Mouse (Mus musculus) layer of hippocampus, adult 9-11 months (tissue): ENCODE data around the gene Zfp108.

Source experiments
- DNase-seq: peaks from one replicate; pipeline ENCODE4 v3.0.0; 2022

Gene Zfp108

DNA sequence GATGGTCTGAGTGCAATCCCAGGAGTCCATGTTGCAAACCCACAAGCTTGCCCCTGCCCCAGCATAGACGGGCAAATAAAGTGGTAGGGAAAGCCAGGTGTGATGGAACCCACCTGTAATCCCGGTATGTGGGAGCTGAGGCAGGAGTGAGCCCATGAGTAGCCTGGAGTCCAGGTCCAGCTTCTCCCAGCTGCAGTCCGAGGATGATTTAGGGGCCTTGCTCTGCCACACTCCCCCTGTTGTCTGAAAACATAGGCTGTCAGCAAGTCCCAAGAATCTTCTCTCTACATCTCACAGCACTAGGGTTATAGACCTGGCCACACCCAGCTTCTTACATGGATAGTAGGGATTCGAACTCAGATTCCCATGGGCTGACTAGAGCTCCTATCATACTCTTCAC is 32.3 kb downstream of the Zfp108 start:
- no peak for DNase-seq

DNA sequence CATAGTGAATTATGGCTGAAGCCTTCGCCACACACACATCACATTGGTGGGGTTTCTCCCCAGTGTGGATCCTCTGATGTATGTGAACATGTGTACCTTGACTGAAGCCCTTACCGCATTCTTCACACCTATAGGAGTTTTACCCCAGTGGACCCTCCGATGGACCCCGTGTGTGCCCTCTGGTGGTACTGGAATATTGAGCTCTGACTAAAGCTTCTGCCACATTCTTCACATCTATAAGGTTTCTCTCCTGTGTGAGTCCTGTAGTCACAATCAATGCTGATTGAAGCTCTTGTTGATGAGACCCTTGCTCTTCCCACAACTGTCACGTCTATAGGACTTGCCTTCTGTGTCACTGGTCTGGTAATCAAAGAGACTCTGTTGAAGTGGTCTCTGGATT is 33.1 kb downstream of the Zfp108 start:
- no peak for DNase-seq

DNA sequence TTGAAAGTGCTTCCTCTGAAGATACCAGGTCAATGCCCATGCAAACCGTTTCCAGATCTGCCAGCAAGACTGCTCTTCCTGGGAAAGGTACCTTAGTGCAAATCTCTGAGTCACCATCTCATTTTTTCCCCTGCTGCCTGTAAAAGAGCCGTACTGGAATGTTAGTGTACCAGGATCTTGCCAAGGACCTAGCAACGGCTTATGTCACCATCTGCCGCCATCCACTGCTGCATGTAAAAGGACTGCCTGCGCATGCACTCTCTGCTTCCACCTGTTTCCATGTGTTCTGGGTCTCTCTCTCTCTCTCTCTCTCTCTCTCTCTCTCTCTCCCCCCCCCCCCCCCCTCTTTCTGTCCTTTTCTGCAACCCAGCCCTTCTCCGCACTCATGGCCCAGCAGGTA is 33.9 kb downstream of the Zfp108 start:
- DNase-seq: peak; percentile 60

DNA sequence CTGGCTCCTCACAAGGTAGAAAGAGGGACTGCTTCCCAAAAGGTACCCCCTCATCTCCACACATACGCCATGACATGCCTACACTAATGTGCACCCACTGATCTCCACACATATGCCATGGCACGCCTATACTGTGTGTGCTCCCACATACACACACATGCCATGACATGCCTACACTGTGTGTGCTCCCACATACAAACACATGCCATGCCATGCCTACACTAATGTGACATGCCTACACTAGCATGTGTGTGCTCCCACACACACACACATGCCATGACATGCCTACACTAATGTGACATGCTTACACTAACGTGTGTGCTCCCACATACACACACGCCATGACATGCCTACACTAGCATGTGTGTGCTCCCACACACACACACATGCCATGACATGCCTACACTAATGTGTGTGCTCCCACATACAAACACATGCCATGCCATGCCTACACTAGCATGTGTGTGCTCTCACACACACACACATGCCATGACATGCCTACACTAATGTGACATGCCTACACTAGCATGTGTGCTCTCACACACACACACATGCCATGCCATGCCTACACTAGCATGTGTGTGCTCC is 35.6 kb downstream of the Zfp108 start:
- no peak for DNase-seq

DNA sequence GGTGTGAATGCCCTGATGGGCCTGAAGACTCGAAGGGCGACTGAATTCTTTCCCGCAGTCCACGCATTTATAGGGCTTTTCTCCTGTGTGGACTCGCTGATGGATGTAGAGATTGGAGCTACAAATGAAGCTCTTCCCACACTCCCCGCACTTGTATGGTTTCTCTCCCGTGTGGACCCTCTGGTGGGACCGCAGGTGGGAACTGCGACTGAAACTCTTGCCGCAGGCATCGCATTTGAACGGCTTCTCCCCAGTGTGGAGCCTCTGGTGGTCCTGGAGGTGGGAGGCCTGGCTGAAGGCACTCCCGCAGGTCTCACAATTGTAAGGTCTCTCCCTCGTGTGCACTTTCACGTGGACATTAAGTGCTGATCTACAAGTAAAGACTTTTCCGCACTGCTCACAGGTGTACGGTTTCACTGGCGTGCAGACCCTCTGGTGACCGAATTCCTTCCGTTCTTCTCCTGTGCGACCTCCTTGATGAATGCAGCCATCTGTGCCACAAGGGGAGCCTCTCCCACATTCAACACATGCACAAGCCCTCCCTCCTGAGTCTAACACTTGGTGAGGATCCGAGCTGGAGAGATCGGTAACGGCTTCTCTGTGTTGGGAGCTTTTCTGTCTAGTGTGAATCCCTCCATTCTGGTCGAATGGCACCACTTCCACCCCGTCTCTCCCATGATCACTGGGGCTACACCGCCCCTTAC is 36.9 kb downstream of the Zfp108 start:
- no peak for DNase-seq

DNA sequence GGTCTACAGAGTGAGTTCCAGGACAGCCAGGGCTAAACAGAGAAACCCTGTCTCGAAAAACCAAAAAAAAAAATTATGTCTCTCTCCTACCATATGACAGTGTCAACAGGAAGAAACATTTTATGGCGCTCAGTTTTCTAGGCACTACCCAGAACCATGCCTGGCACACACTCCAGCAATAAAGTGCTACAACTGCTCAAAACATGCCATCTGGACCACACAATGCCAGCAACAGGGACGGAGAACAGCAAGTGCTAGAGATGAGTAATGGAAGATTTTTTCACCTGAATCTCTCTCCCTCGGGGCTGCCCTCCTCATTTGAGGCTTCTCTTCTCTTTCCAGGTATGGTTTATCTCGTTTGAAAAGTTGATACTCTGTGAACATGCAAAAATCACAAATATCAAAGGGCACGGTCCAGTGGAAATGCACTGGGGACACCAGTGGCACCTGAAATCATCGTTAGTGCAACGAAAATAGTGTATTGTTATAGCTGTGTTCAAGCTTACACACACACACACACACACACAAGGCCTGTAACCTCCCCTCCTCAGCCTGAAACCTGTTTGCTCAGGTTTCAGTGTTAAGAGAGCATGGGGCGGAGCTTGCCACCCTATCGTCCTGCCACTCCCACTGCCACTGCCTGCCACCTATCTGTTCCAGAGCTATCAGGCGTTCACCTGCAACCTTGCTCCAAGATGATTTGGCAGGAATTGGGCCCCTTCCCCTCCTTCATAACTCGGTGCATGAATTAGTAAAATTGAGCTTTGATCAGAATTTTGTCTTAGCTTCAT is 38.7 kb downstream of the Zfp108 start:
- DNase-seq: peak; percentile 38

DNA sequence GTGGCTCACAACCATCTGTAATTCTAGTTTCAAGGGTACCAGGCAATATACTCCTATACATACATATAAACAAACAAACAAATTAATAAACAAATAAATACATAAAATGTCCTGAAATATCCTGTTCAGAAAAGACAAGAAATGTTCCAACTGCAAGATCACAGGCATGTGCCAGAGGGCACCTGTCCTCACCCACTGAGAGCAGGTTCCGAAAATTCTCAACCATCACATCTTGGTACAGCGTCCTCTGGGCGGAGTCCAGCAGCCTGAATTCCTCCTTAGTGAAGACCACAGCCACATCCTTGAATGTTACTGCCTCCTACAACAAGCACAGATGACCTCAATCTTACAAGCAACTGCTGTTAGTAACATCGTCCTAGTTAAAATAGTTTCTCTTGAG is 40.2 kb downstream of the Zfp108 start:
- DNase-seq: no peak

DNA sequence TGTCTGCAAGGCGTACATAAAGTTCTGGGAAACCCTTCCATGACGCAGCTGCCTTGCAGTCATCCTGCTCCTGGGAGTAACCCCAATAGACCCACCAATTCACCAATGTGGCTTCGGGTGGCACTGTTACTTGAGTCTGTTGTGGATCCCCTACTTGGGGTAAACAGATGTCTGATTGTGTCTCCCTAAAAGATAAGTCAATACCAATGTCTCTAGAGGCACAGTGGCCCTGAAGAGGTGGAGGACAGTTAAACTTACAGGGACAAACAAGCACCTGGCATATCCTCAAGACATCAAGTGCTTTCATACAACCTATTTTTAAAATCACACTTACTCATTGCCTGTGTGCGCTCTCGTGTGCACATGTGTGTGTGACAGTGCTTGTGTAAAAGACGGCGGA is 40.8 kb downstream of the Zfp108 start:
- no peak for DNase-seq

DNA sequence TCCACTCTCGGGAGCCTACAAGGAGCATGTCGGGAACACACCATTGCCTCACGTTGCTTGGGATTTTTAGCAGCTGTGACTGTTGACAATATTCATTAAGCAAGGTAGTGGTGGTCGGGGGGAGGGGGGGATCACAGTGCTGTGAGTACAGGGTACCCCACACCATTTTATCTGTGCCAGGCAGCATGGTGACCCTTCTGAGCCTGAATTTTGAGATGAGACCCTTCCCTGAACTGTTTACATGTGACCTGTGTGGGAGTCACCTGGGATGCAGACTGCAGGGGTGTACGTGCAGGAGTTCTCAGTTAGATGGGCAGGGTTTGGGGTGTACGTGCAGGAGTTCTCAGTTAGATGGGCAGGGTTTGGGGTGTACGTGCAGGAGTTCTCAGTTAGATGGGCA is 41.8 kb downstream of the Zfp108 start:
- DNase-seq: no peak

DNA sequence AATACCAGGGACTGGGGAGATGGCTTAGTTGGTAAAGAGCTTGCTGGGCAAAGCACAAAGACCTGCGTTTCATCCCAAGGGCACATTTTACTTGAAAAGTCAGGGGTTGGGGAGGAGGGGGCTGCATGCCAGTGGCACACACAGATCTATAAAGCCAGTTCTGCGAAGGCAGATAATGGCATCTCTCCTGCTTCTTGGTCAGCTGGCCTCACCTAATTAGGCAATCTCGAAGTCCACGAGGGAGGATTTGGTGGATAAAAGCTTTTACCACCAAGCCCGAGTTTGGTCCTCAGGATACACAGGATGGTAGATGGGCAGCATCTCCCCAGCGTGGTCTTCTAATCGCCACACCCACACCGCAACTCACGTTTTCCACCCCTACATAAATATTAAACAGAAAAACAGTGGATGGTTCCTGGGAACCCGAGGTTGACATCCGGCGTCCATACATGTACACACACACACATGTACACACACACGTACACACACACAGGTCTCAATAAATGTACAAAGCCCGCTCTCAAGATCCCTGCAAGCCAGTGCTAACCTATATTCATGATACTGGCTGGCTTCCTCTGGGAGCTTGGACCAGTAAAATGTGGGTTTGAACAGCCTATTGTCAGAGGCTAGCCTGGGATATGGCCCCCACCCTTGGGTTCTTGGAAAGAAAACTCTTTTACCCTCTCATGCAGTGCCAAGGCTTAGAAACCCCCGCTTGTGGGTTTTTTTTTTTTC is 42.9 kb downstream of the Zfp108 start:
- no peak for DNase-seq

DNA sequence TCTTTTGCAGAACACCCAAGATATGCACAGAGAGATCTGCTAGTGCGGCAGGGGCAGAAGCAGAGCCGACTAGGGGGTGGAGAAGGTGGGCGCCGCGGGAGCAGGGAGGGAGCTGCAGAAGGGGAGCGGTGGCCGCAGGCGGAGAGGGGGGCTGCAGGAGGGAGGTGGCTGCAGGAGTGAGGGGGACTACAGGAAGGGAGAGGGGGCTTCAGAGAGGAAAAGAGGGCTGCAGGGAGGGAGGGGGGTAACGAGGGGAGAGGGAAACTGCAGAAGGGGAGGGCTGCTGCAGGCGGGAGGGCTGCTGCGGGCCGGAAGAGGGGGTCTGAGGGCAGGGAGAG is 44.0 kb downstream of the Zfp108 start:
- no peak for DNase-seq

DNA sequence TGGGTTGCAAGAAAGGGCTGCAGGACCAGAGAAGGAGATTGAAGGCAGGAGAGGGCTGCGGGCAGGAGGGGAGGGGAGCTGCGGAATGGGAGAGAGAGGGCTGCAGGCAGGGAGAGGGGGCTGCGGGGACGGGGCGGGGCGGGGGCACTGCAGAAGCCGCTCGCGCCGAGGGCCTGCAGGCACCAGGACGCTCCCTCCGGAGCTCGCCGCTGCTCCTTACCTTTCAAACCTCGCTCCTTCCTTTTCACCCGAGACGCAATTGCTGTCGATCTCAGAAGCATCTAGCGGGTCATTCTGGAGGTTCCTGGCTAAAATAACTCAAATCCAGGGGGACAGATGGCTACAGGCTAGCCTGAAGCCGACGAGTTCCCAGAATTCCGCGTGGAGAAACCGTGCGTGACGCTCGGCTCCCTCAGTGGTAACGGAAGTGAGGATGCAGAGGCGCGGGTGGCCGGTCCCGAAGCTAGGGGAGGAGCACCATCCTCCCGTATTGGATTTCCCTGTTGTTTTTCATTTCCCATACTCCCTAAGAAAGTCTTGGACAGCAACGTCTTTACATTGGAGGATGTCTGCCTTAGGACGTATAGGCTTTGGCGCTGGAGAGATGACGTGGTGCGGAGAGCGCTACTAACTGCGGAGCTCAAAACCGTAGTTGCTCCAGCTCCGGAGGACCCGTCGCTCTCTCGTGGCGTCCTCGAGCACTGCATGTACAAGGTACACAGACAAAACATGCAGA is 44.5 kb downstream of the Zfp108 start:
- DNase-seq: peak; percentile 92

DNA sequence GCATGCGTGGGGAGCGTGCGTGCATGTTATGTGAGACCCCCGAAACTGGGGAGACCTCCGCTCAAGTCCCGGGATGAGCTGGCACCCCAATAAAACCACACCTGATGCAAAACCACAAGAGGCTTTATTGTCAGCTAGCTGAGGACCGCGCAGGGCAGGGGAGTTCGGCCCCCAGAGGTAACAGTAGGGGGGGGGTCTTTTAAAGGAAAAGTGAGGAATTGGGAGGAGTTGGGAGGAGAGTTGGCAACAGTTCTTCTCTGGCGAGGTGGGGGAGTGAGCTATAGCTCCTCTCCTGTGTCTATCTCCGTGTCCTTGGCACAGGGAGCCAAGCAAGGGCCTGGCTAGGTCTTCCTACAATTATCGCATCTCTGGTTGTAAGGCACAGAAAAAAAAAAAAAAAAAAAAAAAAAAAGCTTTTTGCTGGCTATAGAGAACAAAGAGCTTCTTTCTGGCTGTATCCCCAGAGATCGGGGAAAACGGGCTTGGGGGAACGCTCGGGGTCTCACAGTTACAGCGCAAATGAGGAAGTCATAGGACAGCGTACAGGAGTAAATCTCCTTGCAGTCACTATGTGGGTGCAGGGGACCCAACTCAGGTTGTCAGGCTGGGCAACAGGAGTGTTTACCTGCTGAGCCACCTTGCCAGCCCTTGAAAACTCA is 45.4 kb downstream of the Zfp108 start:
- peak; percentile 21 for DNase-seq

DNA sequence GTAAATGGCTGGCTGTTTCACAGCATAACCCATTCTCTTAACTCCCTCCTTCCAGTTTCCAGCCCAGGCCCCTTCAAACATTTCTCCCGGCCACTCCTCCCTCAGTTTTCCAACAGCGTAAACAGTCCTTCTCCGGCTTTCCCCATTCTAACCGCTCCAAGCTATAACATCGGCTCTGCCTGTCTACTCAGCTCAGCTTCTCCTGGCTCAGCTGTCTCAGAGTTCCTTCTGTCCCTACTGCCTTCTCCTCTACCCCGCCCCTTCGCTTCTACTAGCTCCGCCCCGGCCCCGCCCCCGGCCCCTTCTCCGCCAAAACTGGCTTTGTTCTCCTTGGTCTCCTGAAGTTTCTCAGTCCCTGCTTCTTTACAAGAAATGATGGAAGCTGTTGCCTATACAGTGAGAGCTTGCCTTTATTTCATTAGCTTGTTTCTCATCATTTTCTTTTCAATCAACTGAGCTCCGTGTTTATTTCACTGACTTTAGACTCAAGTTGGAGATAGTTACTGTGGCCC is 46.2 kb downstream of the Zfp108 start, which contains the start of gene Zfp61:
Gene Zfp61 (minus strand): TSS at position 462 of the 512 bp plus-strand sequence.
- no peak for DNase-seq
